Mouse (Mus musculus) cerebellum, adult 8-10 months (tissue): ENCODE data around the gene Jkamp.

ENCODE experiments used
- DNase-seq: peaks from one replicate; pipeline ENCODE4 v3.0.0; 2022

The Jkamp gene

DNA sequence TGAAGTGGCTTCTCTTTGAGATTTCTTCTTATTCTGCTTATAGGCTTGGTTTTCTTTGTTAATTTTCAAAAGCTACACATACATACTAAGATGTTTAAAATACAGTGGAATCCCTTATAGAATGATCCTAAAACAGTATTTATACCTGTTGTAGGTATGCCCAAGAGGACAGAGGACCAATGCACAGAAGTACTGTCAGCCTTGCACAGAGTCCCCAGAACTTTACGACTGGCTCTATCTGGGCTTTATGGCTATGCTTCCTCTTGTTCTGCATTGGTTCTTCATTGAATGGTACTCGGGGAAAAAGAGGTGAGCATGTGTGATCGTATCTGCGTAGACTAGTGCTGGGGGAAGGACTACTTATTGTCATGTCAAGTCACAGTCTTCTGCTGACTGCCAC lies 4.4 kb downstream of the Jkamp start:
- no peak for DNase-seq

DNA sequence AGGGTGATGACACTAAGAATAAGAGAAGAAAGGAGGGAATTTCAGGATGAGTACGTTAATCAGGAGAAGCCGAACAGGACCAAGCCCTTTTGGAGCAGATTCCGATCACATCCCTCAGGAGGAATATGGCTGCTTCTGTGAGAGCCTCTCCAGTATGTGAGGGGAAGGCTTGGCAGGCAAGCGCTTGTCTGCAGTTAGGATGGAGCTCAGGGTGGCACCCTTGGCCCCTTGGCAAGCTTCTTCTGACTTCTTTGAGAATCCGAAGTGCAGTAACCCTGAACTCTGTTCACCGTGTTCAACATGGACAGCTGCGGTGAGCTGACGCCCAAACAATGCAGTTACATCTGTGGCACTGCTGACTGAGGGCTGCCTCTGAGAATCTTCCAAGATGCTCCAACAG lies 11.6 kb downstream of the Jkamp start:
- no peak for DNase-seq

DNA sequence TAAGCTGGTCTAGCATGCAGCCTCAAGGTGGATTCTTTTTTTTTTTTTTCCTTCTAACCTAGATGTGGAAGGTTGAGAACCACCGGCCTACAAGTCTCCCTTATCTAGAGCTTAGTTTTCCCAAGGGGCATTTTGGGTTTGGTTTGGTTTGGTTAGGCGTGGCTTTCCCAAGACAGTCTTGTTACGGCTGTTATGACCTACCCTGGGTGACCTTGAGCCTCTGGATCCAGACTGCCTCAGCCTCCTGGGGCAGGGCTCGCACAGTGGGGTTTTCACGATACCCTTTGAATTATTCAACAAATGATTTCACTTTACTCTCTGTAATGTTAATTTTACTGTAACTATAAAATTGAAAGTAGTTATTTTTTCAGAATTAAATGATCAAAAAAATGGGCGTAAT lies 17.4 kb downstream of the Jkamp start:
- DNase-seq, result no peak

DNA sequence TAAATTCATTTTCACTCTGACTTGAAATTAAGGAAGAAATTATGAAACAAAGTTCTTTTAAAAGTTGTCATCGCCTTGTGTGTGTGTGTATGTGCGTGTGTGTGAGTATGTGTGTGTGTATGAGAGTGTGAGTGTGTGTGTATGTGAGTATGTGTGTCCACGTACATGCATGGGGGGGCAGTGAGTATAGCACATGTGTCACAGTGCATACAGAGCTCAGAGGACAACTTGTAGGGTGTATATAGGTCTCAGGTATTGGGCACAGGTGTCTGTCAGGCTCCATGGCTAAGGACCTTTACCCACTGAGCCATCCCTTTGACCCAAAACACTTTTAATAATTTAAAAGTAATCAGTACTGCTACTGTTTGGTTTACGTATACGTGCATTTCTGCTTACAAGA lies 18.6 kb downstream of the Jkamp start:
- DNase-seq, result no peak

DNA sequence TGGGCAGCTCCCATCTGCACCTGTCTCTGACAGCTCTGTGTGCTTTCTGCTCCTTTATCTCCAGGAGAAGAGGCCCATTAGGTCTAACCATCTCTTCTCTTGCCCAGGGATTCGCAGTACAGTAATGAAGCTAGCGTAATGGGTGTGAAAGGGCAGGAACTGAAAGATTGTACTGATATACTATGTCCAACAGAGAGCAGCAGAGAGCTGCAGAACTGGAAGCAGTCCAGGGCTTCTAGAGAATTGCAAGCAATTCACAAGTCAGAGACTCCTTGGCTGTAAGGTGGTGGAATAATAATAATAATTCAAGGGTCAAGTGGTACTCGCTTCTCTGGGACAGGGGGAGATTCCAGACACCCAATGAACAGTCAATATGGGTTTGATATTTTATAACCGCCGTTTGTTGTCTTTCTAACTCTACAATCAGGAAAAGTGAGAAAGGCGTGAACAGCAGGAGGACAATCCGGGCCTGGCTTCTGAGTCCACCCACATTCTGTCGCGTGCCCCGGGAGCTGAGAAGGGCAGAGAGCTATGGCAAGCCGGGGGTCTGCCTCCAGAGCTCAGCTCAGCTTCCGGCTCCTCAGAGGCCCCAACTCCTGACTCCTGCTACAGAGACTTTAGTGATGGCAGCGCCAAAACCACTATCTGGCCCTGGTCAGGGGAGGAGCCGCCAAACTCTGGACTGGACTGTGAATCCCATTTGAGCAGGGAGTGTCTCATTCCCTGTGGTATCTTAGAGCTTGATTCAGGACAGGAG lies 19.3 kb downstream of the Jkamp start:
- peak; percentile 78 for DNase-seq

DNA sequence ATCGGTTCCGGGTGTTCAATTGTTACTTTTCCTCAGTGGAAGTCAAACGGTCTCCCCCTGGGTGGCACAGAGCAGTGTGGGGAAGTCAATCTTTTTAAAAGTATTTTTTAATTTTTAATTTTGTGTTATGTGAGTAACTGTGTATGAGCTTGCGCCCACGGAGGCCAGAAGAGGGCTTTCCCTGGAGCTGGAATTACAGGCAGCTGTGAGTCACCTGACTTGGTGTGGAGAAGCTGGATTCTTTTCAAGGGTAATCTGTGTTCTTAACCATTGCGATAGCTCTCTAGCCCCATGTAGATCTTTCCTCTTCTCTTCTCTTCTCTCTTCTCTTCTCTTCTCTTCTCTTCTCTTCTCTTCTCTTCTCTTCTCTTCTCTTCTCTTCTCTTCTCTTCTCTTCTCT lies 29.7 kb downstream of the Jkamp start:
- DNase-seq, result no peak

DNA sequence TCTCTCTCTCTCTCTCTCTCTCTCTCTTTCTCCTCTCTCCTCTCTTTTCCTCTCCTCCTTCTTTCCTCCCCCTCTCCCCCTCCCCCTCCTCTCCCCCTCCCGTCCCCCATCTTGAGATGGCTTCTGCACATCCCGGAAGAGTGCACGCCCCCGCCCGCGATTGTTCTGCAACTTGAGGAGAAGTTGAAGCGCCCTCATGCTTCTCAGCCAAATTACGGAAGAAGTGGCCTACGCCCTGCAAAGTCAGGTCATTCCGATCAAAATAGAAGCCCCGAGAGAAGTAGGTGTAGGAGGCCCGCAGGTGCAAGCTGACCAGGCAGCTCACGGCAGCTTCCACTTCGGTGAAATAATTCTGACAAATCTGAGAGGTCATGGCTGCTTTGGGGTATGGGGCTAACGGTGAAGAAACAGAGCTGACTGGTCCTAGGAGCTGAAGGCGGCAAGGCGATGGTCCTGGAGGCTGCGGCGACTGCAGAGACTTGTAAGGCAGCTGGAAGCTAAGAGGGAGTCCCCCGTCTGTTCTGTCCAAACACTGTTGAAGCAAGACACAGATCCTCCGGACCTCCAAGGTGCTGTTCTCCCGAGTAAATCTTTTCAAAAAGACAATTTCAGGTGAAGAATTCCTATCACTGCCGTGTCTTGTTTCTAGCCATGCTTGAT lies 30.4 kb downstream of the Jkamp start:
- DNase-seq, result no peak

DNA sequence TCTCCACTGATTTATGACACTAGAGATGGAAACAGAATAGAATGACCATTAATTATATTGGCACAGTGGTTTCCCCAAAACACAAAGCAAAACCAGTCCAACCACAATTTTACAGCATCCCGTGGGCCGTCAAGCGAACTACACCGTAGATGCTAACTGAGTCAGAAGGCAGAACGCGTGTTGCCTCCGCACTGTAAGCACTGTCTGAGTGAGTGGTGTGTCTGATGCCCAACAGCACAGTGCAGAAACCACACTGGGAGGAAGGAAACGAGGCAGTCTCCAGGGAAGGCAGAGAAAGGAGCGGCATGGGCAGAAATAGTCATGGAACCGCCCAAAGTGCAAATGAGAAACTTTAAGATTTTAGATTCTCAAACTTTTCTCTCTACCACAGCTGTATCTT lies 43.8 kb downstream of the Jkamp start:
- DNase-seq, result no peak

DNA sequence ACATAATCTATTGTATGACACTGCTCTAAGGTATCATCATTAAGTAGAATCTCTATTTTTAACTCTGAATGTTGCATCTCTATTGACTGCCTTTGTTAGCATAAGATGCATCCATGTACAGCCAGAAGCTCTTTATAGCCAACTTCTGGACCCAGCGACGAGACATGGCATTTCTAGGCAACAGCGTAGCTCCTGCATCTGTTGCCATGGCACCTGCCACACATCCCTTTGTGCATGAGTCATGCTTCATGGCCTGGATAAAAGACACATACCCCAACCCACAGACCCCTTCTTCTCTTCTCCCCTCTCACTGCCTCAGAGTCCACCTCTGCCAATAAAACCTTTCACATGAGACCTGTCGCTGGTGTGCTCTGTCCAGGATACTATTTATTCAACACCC lies 65.4 kb downstream of the Jkamp start:
- no peak for DNase-seq
